Mouse (Mus musculus): ENCODE measurements around the gene Rab37.

Gene Rab37

GRCm38 (mm10) chr11:115091362-115091901 lies at the start of gene Rab37:
Rab37 (plus strand) TSS chr11:115091431.
- no peak for DNase-seq (ENCODE audit: low read depth, low spot score)

- DNase-seq (ENCODE audit: low read depth, low spot score): no peak
These were observed 43.0 kb upstream of the Rab37 start, which contains the start of gene Cd300ld3 for GRCm38 (mm10) chr11:115048259-115048658. Cd300ld3 (minus strand) TSS chr11:115048409.

GRCm38 (mm10) chr11:115049282-115049895 lies 41.8 kb upstream of the Rab37 start:
- DNase-seq (ENCODE audit: low read depth, low spot score): no peak

- no peak for DNase-seq (ENCODE audit: low read depth, low spot score)
These were observed 39.0 kb upstream of the Rab37 start for GRCm38 (mm10) chr11:115052206-115052605.

GRCm38 (mm10) chr11:115052991-115053390 lies 38.2 kb upstream of the Rab37 start:
- no peak for DNase-seq (ENCODE audit: low read depth, low spot score)

- DNase-seq (ENCODE audit: low read depth, low spot score): no peak
These were observed 36.7 kb upstream of the Rab37 start for GRCm38 (mm10) chr11:115054537-115054936.

GRCm38 (mm10) chr11:115058701-115059100 lies 32.5 kb upstream of the Rab37 start:
- no peak for DNase-seq (ENCODE audit: low read depth, low spot score)

GRCm38 (mm10) chr11:115059797-115060196 lies 31.4 kb upstream of the Rab37 start:
- no peak for DNase-seq (ENCODE audit: low read depth, low spot score)

- DNase-seq (ENCODE audit: low read depth, low spot score): no peak
These were observed 29.2 kb upstream of the Rab37 start, which contains the start of gene Cd300e for GRCm38 (mm10) chr11:115062077-115062476. Cd300e (minus strand) TSS chr11:115062177.

- DNase-seq (ENCODE audit: low read depth, low spot score): no peak
These were observed 24.5 kb upstream of the Rab37 start for GRCm38 (mm10) chr11:115066768-115067167.

- DNase-seq (ENCODE audit: low read depth, low spot score): no peak
These were observed 20.1 kb upstream of the Rab37 start for GRCm38 (mm10) chr11:115071015-115071551.

GRCm38 (mm10) chr11:115071631-115072294 lies 19.5 kb upstream of the Rab37 start:
- DNase-seq (ENCODE audit: low read depth, low spot score): no peak

GRCm38 (mm10) chr11:115073002-115073401 lies 18.2 kb upstream of the Rab37 start:
- no peak for DNase-seq (ENCODE audit: low read depth, low spot score)

GRCm38 (mm10) chr11:115075407-115075806 lies 15.8 kb upstream of the Rab37 start:
- DNase-seq (ENCODE audit: low read depth, low spot score): no peak

- DNase-seq (ENCODE audit: low read depth, low spot score): no peak
These were observed 15.4 kb upstream of the Rab37 start for GRCm38 (mm10) chr11:115075859-115076258.

- DNase-seq (ENCODE audit: low read depth, low spot score): no peak
These were observed 13.8 kb upstream of the Rab37 start for GRCm38 (mm10) chr11:115077436-115077835.

- DNase-seq (ENCODE audit: low read depth, low spot score): no peak
These were observed 12.6 kb upstream of the Rab37 start for GRCm38 (mm10) chr11:115078680-115079079.

- DNase-seq (ENCODE audit: low read depth, low spot score): peak; percentile 24
These were observed 10.3 kb upstream of the Rab37 start for GRCm38 (mm10) chr11:115080886-115081285.

- no peak for DNase-seq (ENCODE audit: low read depth, low spot score)
These were observed 9.9 kb upstream of the Rab37 start for GRCm38 (mm10) chr11:115081373-115081772.

GRCm38 (mm10) chr11:115082196-115082595 lies 9.0 kb upstream of the Rab37 start:
- DNase-seq (ENCODE audit: low read depth, low spot score): no peak

GRCm38 (mm10) chr11:115083376-115084139 lies 7.7 kb upstream of the Rab37 start:
- DNase-seq (ENCODE audit: low read depth, low spot score): peak; percentile 28

GRCm38 (mm10) chr11:115084595-115084994 lies 6.6 kb upstream of the Rab37 start:
- DNase-seq (ENCODE audit: low read depth, low spot score): no peak

Data from brain, embryonic 18.5 days (tissue).